ENCODE assay signal across 7 mouse cellular contexts in genomic region chr2:22864394-22865037, GRCm38 (mm10). TPM values are rescaled to one million over a fixed set of nuclear protein-coding genes. Genes with fewer than 3 reads are reported as not detected.
DNase-seq lines count a peak whose midpoint lies in the region; ATAC-seq lines count a peak whose summit lies in the region.
"Not testable (repeated sequence)": the region's sequence is repeated elsewhere in the genome, so short reads cannot be mapped to it uniquely, and the experiment has no call there.

No protein-coding gene starts in this region.

- not testable (repeated sequence) for H3K27ac ChIP-seq in intestine, embryonic 16.5 days (ENCODE audit: low read length); midbrain, embryonic 12.5 days (replicated peaks)

- not testable (repeated sequence) for H3K4me2 ChIP-seq in intestine, embryonic 16.5 days (ENCODE audit: low read depth, low read length); midbrain, embryonic 12.5 days (replicated peaks)

- ATAC-seq in intestine, embryonic 16.5 days = peak; percentile 86
- ATAC-seq in midbrain, embryonic 12.5 days (ENCODE audit: low FRiP score, low read depth) = peak; percentile 94

- not testable (repeated sequence) for H3K27me3 ChIP-seq in intestine, embryonic 16.5 days (replicated peaks; ENCODE audit: control insufficient read depth, insufficient read depth, low read length); midbrain, embryonic 12.5 days

- intact Hi-C loops in gastrocnemius, postnatal 14 days (cut with DNase I; ENCODE audit: low total_unique reads) = loop anchor here (10.0 kb wide), 1 partner anchor 110 kb away; no protein-coding TSS in a partner anchor
- intact Hi-C loops in left cerebral cortex, postnatal 25 days (cut with DNase I) = loop anchor here (1.0 to 5.0 kb wide), 4 partner anchors 106 to 922 kb away; no protein-coding TSS in a partner anchor

- not testable (repeated sequence) for H3K36me3 ChIP-seq in intestine, embryonic 16.5 days (ENCODE audit: control insufficient read depth, insufficient read depth, low read length); midbrain, embryonic 12.5 days

- 3% methylated on average over 6 of the region's 6 CpGs for WGBS in intestine, embryonic 16.5 days
- under 1% methylated on average over 6 of the region's 6 CpGs for WGBS in midbrain, embryonic 12.5 days

- not testable (repeated sequence) for H3K9ac ChIP-seq in intestine, embryonic 16.5 days (ENCODE audit: low read depth, low read length); midbrain, embryonic 12.5 days (replicated peaks)

- DNase-seq in adrenal gland, adult 18-20 months (ENCODE audit: low spot score in 2 of 2) = peak; percentile 66 to 69
- peak; percentile 85 for DNase-seq in embryo, embryonic 10.5 days (ENCODE audit: low spot score)
- DNase-seq in gastrocnemius, postnatal 14 days = peak; percentile 66
- peak; percentile 68 to 80 for DNase-seq in left cerebral cortex, postnatal 25 days (ENCODE audit: low spot score in 2 of 2)
- peak; percentile 64 for DNase-seq in skeletal muscle tissue, adult 2 months (ENCODE audit: low read depth, low spot score)

- H3K4me1 ChIP-seq in intestine, embryonic 16.5 days (ENCODE audit: control insufficient read depth, insufficient read depth, low read length); midbrain, embryonic 12.5 days: not testable (repeated sequence)

- not testable (repeated sequence) for H3K4me3 ChIP-seq in intestine, embryonic 16.5 days (ENCODE audit: low read length); midbrain, embryonic 12.5 days

- H3K9me3 ChIP-seq in intestine, embryonic 16.5 days (ENCODE audit: control insufficient read depth, low read length); midbrain, embryonic 12.5 days: not testable (repeated sequence)

RNA-seq across cellular contexts. Expression of gene Pdss1, which starts 30.8 kb away (rescaled TPM):
- total RNA-seq in adrenal gland, adult 18-20 months (2021) = 10 to 100 TPM in 1 of 2 experiments, 1 to 10 TPM in 1; 7.2 to 11.0 TPM
- 10 to 100 TPM; 16.0 to 18.1 TPM for total RNA-seq in gastrocnemius, postnatal 14 days (2021)
- polyA plus RNA-seq in intestine, embryonic 16.5 days (2015; fragmentation: Nextera tagmentation; extraction: Ambion mirVana) = 39.5 and 40.5 TPM in 2 replicates
- total RNA-seq in left cerebral cortex, postnatal 25 days (2021) = 10 to 100 TPM; 12.8 to 14.5 TPM
- polyA plus RNA-seq in midbrain, embryonic 12.5 days (2016; fragmentation: Nextera tagmentation; extraction: Ambion mirVana) = 20.0 and 22.7 TPM in 2 replicates
